Mouse (Mus musculus): Measurements from ENCODE around the gene Olfr963.

GRCm38 (mm10) chr9:39708958-39709357, 42.0 kb downstream of the Olfr963 start:
- TF ChIP-seq CTCF (conservative IDR thresholded peaks at IDR 0.05; ENCODE audit: low read length) (no peak), POU5F1 (IDR thresholded peaks at IDR 0.05; ENCODE audit: borderline replicate concordance, low read length) (no peak)

Measured in E14TG2a.4 (cell line).